Mouse (Mus musculus) lung, postnatal 25 days (tissue): ENCODE results near the gene Ctrc.
A peak's percentile ranks its signal among the peaks of the same experiment; 100 is the strongest.

ENCODE experiments used
- DNase-seq: peaks from one replicate; pipeline ENCODE4 v3.0.0; 2022; ENCODE audit warnings: low spot score

The Ctrc gene

GRCm38 (mm10) chr4:141845999-141846398, at the start of gene Ctrc:
Ctrc (minus strand) TSS chr4:141846359.
- no peak for DNase-seq

GRCm38 (mm10) chr4:141895772-141896171, 49.6 kb upstream of the Ctrc start:
- no peak for DNase-seq

- no peak for DNase-seq
Measured at GRCm38 (mm10) chr4:141893157-141893784, 47.1 kb upstream of the Ctrc start.

- no peak for DNase-seq
Measured at GRCm38 (mm10) chr4:141886385-141886968, 40.3 kb upstream of the Ctrc start.

- DNase-seq = no peak
Measured at GRCm38 (mm10) chr4:141885451-141885850, 39.3 kb upstream of the Ctrc start.

- no peak for DNase-seq
Measured at GRCm38 (mm10) chr4:141882858-141883257, 36.7 kb upstream of the Ctrc start.

- DNase-seq = no peak
Measured at GRCm38 (mm10) chr4:141881950-141882349, 35.8 kb upstream of the Ctrc start.

- no peak for DNase-seq
Measured at GRCm38 (mm10) chr4:141881289-141881914, 35.2 kb upstream of the Ctrc start.

- DNase-seq = no peak
Measured at GRCm38 (mm10) chr4:141879875-141880274, 33.7 kb upstream of the Ctrc start.

- DNase-seq = no peak
Measured at GRCm38 (mm10) chr4:141879074-141879473, 32.9 kb upstream of the Ctrc start.

GRCm38 (mm10) chr4:141878621-141879020, 32.5 kb upstream of the Ctrc start:
- no peak for DNase-seq

- no peak for DNase-seq
Measured at GRCm38 (mm10) chr4:141875481-141876108, 29.4 kb upstream of the Ctrc start.

GRCm38 (mm10) chr4:141874601-141875460, 28.7 kb upstream of the Ctrc start, which contains the start of gene Efhd2:
Efhd2 (minus strand) TSS chr4:141874920.
- peak; percentile 80 for DNase-seq

GRCm38 (mm10) chr4:141874111-141874600, 28.0 kb upstream of the Ctrc start:
- no peak for DNase-seq

GRCm38 (mm10) chr4:141872977-141873376, 26.8 kb upstream of the Ctrc start:
- DNase-seq = no peak

GRCm38 (mm10) chr4:141871909-141872308, 25.8 kb upstream of the Ctrc start:
- no peak for DNase-seq

- no peak for DNase-seq
Measured at GRCm38 (mm10) chr4:141871333-141871725, 25.2 kb upstream of the Ctrc start.

GRCm38 (mm10) chr4:141870666-141871332, 24.6 kb upstream of the Ctrc start:
- peak; percentile 70 for DNase-seq

GRCm38 (mm10) chr4:141869436-141870215, 23.5 kb upstream of the Ctrc start:
- DNase-seq = no peak

- no peak for DNase-seq
Measured at GRCm38 (mm10) chr4:141868051-141868450, 21.9 kb upstream of the Ctrc start.
